Mouse (Mus musculus) liver, embryonic 12.5 days (tissue): ENCODE measurements around the gene Tiam2. TPM values are rescaled to one million over a fixed set of nuclear protein-coding genes. Genes with fewer than 3 reads are reported as not detected.
"Not testable (repeated sequence)": the region's sequence is repeated elsewhere in the genome, so short reads cannot be mapped to it uniquely, and the experiment has no call there.

Experiments used
- ATAC-seq: fragments of 200-750 bp; cut with Nextera tagmentation; 2 replicates; pipeline ENCODE4 v1.8.0; 2017; ENCODE audit warnings: moderate number of reproducible peaks, mild to moderate bottlenecking, moderate library complexity
- H3K27ac ChIP-seq: fragments of 300-500 bp; sonication (generic); 2 replicates; pipeline ENCODE4 v1.5.1; 2016; ENCODE audit warnings: mild to moderate bottlenecking
- H3K27me3 ChIP-seq: fragments of 300-500 bp; sonication (generic); replicated peaks from 2 replicates; pipeline ENCODE4 v1.6.1; 2016; ENCODE audit warnings: mild to moderate bottlenecking, moderate library complexity
- H3K36me3 ChIP-seq: fragments of 300-500 bp; sonication (generic); 2 replicates; pipeline ENCODE4 v1.6.1; 2016; ENCODE audit warnings: mild to moderate bottlenecking, moderate library complexity
- H3K4me1 ChIP-seq: fragments of 300-500 bp; sonication (generic); 2 replicates; pipeline ENCODE4 v1.6.1; 2016
- H3K4me2 ChIP-seq: fragments of 300-500 bp; sonication (generic); 2 replicates; pipeline ENCODE4 v1.6.1; 2016; ENCODE audit warnings: mild to moderate bottlenecking, moderate library complexity
- H3K4me3 ChIP-seq: fragments of 300-500 bp; sonication (generic); 2 replicates; pipeline ENCODE4 v1.5.1; 2016; ENCODE audit warnings: mild to moderate bottlenecking, moderate library complexity
- H3K9ac ChIP-seq: fragments of 300-500 bp; sonication (generic); 2 replicates; pipeline ENCODE4 v1.6.1; 2016; ENCODE audit warnings: mild to moderate bottlenecking, moderate library complexity
- H3K9me3 ChIP-seq: fragments of 300-500 bp; sonication (generic); replicated peaks from 2 replicates; pipeline ENCODE4 v1.6.1; 2016; ENCODE audit warnings: mild to moderate bottlenecking, moderate library complexity
- WGBS: fragments of 180-500 bp; shearing (Covaris S2); methylation state at CpG from one replicate; pipeline ENCODE4 v1.1.7; 2016; ENCODE audit not compliant: insufficient replicate concordance; 5-methylcytosine and 5-hydroxymethylcytosine counted together
- polyA plus RNA-seq: library from polyadenylated mRNA; unstranded; fragments of >200 nt; fragmentation: Nextera tagmentation; extraction: Ambion mirVana; gene quantifications from 2 replicates; pipeline ENCODE4 v1.2.1, GENCODE M21; 2016

Tiam2 gene
- polyA plus RNA-seq, 1 experiment from 2014 or later: 1.3 TPM

- 51% methylated on average over 2 of the region's 2 CpGs for WGBS
- no peak overlapping the region for H3K4me3 ChIP-seq
- H3K9ac ChIP-seq: no peak overlapping the region
Measured at GRCm38 (mm10) chr17:3347800-3348199, 21.4 kb downstream of the Tiam2 start.

GRCm38 (mm10) chr17:3349331-3349730 lies 23.0 kb downstream of the Tiam2 start:
- Histone ChIP-seq H3K9ac (no peak overlapping the region), H3K9me3 (no peaks in the 10 kb centered on the region), H3K27ac (no peak overlapping the region), H3K4me2 (no peak overlapping the region), H3K4me3 (no peak overlapping the region), H3K27me3 (no peaks in the 10 kb centered on the region), H3K4me1 (no peaks in the 10 kb centered on the region), H3K36me3 (no peaks in the 10 kb centered on the region)
- ATAC-seq: no peak
- 64% methylated on average over 5 of the region's 5 CpGs for WGBS

More at GRCm38 (mm10) chr17:3347800-3348199, 21.4 kb downstream of the Tiam2 start:
- Histone ChIP-seq H3K36me3 (no peaks in the 10 kb centered on the region), H3K27me3 (no peaks in the 10 kb centered on the region), H3K4me1 (no peaks in the 10 kb centered on the region), H3K27ac (no peak overlapping the region), H3K4me2 (no peak overlapping the region), H3K9me3 (no peaks in the 10 kb centered on the region)
- no peak for ATAC-seq

GRCm38 (mm10) chr17:3349939-3350338 lies 23.6 kb downstream of the Tiam2 start:
- H3K27ac ChIP-seq: no peak overlapping the region
- H3K36me3 ChIP-seq: no peaks in the 10 kb centered on the region
- H3K9me3 ChIP-seq: no peaks in the 10 kb centered on the region
- H3K9ac ChIP-seq: no peak overlapping the region
- no peak overlapping the region for H3K4me2 ChIP-seq
- no peaks in the 10 kb centered on the region for H3K4me1 ChIP-seq
- H3K4me3 ChIP-seq: no peak overlapping the region
- WGBS: 52% methylated on average over 12 of the region's 12 CpGs
- H3K27me3 ChIP-seq: no peaks in the 10 kb centered on the region
- ATAC-seq: no peak

GRCm38 (mm10) chr17:3350405-3350804 lies 24.0 kb downstream of the Tiam2 start:
- H3K27ac ChIP-seq: no peak overlapping the region
- no peaks in the 10 kb centered on the region for H3K9me3 ChIP-seq
- H3K4me2 ChIP-seq: no peak overlapping the region
- no peak overlapping the region for H3K4me3 ChIP-seq
- no peaks in the 10 kb centered on the region for H3K27me3 ChIP-seq
- no peak for ATAC-seq
- 77% methylated on average over 4 of the region's 4 CpGs for WGBS
- no peaks in the 10 kb centered on the region for H3K4me1 ChIP-seq
- H3K36me3 ChIP-seq: no peaks in the 10 kb centered on the region
- no peak overlapping the region for H3K9ac ChIP-seq

GRCm38 (mm10) chr17:3351668-3352067 lies 25.3 kb downstream of the Tiam2 start:
- 57% methylated on average over 4 of the region's 4 CpGs for WGBS

GRCm38 (mm10) chr17:3353141-3353540 lies 26.8 kb downstream of the Tiam2 start:
- not testable (repeated sequence) for H3K4me3 ChIP-seq, H3K4me1 ChIP-seq, H3K36me3 ChIP-seq, ATAC-seq, H3K4me2 ChIP-seq, H3K27ac ChIP-seq, H3K9me3 ChIP-seq, H3K9ac ChIP-seq, H3K27me3 ChIP-seq
- WGBS: 93% methylated on average over 9 of the region's 10 CpGs

More at GRCm38 (mm10) chr17:3351668-3352067, 25.3 kb downstream of the Tiam2 start:
- no peak for ATAC-seq
- no peak overlapping the region for H3K9ac ChIP-seq
- H3K36me3 ChIP-seq: no peaks in the 10 kb centered on the region
- H3K4me2 ChIP-seq: no peak overlapping the region
- no peaks in the 10 kb centered on the region for H3K9me3 ChIP-seq
- no peak overlapping the region for H3K4me3 ChIP-seq
- H3K27me3 ChIP-seq: no peaks in the 10 kb centered on the region
- H3K27ac ChIP-seq: no peak overlapping the region
- H3K4me1 ChIP-seq: no peaks in the 10 kb centered on the region

- Histone ChIP-seq H3K9me3 (no peaks in the 10 kb centered on the region), H3K4me1 (no peaks in the 10 kb centered on the region), H3K9ac (no peak overlapping the region), H3K36me3 (no peaks in the 10 kb centered on the region), H3K27ac (no peak overlapping the region), H3K4me2 (no peak overlapping the region), H3K27me3 (no peaks in the 10 kb centered on the region), H3K4me3 (no peak overlapping the region)
- no peak for ATAC-seq
- WGBS: 49% methylated on average over 3 of the region's 3 CpGs
Measured at GRCm38 (mm10) chr17:3354856-3355255, 28.5 kb downstream of the Tiam2 start.

- no peak for ATAC-seq
- Histone ChIP-seq H3K9me3 (no peaks in the 10 kb centered on the region), H3K27me3 (no peaks in the 10 kb centered on the region), H3K4me1 (no peaks in the 10 kb centered on the region), H3K4me2 (no peak overlapping the region), H3K9ac (no peak overlapping the region), H3K4me3 (no peak overlapping the region), H3K36me3 (no peaks in the 10 kb centered on the region), H3K27ac (no peak overlapping the region)
- 73% methylated on average over 8 of the region's 8 CpGs for WGBS
Measured at GRCm38 (mm10) chr17:3356633-3357365, 30.4 kb downstream of the Tiam2 start.

- Histone ChIP-seq H3K4me3 (no peak overlapping the region), H3K27ac (no peak overlapping the region), H3K27me3 (no peaks in the 10 kb centered on the region), H3K9ac (no peak overlapping the region), H3K9me3 (no peaks in the 10 kb centered on the region), H3K36me3 (no peaks in the 10 kb centered on the region), H3K4me1 (no peaks in the 10 kb centered on the region), H3K4me2 (no peak overlapping the region)
- no peak for ATAC-seq
- WGBS: 22% methylated on average over 1 of the region's 1 CpGs
Measured at GRCm38 (mm10) chr17:3360236-3360635, 33.9 kb downstream of the Tiam2 start.

GRCm38 (mm10) chr17:3361751-3362150 lies 35.4 kb downstream of the Tiam2 start:
- H3K27me3 ChIP-seq: no peaks in the 10 kb centered on the region
- no peak overlapping the region for H3K4me2 ChIP-seq
- no peaks in the 10 kb centered on the region for H3K36me3 ChIP-seq
- H3K4me1 ChIP-seq: no peaks in the 10 kb centered on the region
- no peak for ATAC-seq
- WGBS: 50% methylated on average over 2 of the region's 2 CpGs
- no peak overlapping the region for H3K9ac ChIP-seq
- H3K4me3 ChIP-seq: no peak overlapping the region
- no peak overlapping the region for H3K27ac ChIP-seq
- no peaks in the 10 kb centered on the region for H3K9me3 ChIP-seq

- Histone ChIP-seq H3K4me1 (no peaks in the 10 kb centered on the region), H3K27ac (no peak overlapping the region), H3K4me2 (no peak overlapping the region), H3K9ac (no peak overlapping the region), H3K9me3 (no peaks in the 10 kb centered on the region), H3K4me3 (no peak overlapping the region), H3K36me3 (no peaks in the 10 kb centered on the region), H3K27me3 (no peaks in the 10 kb centered on the region)
- WGBS: 53% methylated on average over 2 of the region's 2 CpGs
- ATAC-seq: no peak
Measured at GRCm38 (mm10) chr17:3363216-3363615, 36.8 kb downstream of the Tiam2 start.

- Histone ChIP-seq H3K9me3 (no peaks in the 10 kb centered on the region), H3K27me3 (no peaks in the 10 kb centered on the region), H3K27ac (no peak overlapping the region), H3K4me2 (no peak overlapping the region), H3K4me1 (no peaks in the 10 kb centered on the region), H3K4me3 (no peak overlapping the region), H3K36me3 (no peaks in the 10 kb centered on the region), H3K9ac (no peak overlapping the region)
- ATAC-seq: no peak
- 73% methylated on average over 3 of the region's 3 CpGs for WGBS
Measured at GRCm38 (mm10) chr17:3366741-3367140, 40.4 kb downstream of the Tiam2 start.

GRCm38 (mm10) chr17:3368386-3368785 lies 42.0 kb downstream of the Tiam2 start:
- ATAC-seq: no peak
- Histone ChIP-seq H3K9me3 (no peaks in the 10 kb centered on the region), H3K27me3 (no peaks in the 10 kb centered on the region), H3K27ac (no peak overlapping the region), H3K4me1 (no peaks in the 10 kb centered on the region), H3K4me3 (no peak overlapping the region), H3K4me2 (no peak overlapping the region), H3K36me3 (no peaks in the 10 kb centered on the region), H3K9ac (no peak overlapping the region)
- WGBS: 46% methylated on average over 1 of the region's 1 CpGs
